Mouse (Mus musculus) olfactory bulb, adult 2 months (tissue): Measurements from ENCODE around the gene Pax5. TPM values are rescaled to one million over a fixed set of nuclear protein-coding genes. Genes with fewer than 3 reads are reported as not detected.

Experiments
- H3K27ac ChIP-seq: fragments of 200-500 bp; 2 replicates; pipeline ENCODE4 v1.5.1; 2012; ENCODE audit warnings: low read depth, low read length; ENCODE audit not compliant: insufficient read depth
- H3K4me1 ChIP-seq: fragments of 200-500 bp; 2 replicates; pipeline ENCODE4 v1.6.1; 2012; ENCODE audit warnings: low read length; ENCODE audit not compliant: control insufficient read depth, insufficient read depth
- H3K4me3 ChIP-seq: fragments of 200-500 bp; 2 replicates; pipeline ENCODE4 v1.5.1; 2012; ENCODE audit warnings: mild to moderate bottlenecking, low read depth, low read length, moderate library complexity; ENCODE audit not compliant: insufficient read depth
- CTCF ChIP-seq: fragments of 200-500 bp; IDR thresholded peaks from 2 replicates; pipeline ENCODE4 v1.5.1; 2012; ENCODE audit warnings: low read depth, mild to moderate bottlenecking, low read length, moderate library complexity; ENCODE audit not compliant: insufficient read depth
- POLR2A ChIP-seq: fragments of 200-500 bp; IDR thresholded peaks from 2 replicates; pipeline ENCODE4 v1.6.1; 2012; ENCODE audit warnings: mild to moderate bottlenecking, low read depth, low read length, moderate library complexity; ENCODE audit not compliant: insufficient read depth
- WGBS: fragments of 180-500 bp; shearing (Covaris S2); methylation state at CpG from one replicate; pipeline ENCODE4 v1.1.7; 2018; 5-methylcytosine and 5-hydroxymethylcytosine counted together
- polyA plus RNA-seq: library from polyadenylated mRNA; stranded (reverse); fragments of >200 nt; gene quantifications from 2 replicates; pipeline ENCODE4 v1.2.4, GENCODE M21; 2012; ENCODE audit warnings: low replicate concordance; ENCODE audit not compliant: missing spikeins, insufficient read depth, insufficient read length

The Pax5 gene
- polyA plus RNA-seq, 1 experiment = not detected

DNA sequence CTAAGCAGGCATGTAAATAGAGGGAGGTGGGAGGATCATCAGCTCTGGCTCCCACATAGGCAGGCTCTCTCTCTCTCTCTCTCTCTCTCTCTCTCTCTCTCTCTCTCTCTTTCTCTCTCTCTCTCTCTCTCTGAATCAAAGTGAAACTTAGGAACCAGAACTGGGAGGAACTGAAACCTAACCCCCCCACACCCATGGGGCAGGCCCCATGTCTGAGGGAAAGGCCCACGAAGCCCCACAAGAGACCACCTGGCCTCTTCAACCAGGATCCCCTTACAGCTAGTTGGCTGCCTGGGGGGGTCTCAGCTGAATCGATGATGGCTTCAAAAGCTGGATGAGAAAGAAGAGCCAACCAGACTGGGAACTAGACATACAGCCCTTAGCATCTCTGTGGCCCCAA is 39.3 kb downstream of the Pax5 start:
- H3K4me1 ChIP-seq = no peaks in the 10 kb centered on the region
- TF ChIP-seq POLR2A = no peak
- TF ChIP-seq CTCF = no peak
- WGBS = 79% methylated on average over 2 of the region's 2 CpGs
- no peak overlapping the region for H3K27ac ChIP-seq
- no peak overlapping the region for H3K4me3 ChIP-seq

DNA sequence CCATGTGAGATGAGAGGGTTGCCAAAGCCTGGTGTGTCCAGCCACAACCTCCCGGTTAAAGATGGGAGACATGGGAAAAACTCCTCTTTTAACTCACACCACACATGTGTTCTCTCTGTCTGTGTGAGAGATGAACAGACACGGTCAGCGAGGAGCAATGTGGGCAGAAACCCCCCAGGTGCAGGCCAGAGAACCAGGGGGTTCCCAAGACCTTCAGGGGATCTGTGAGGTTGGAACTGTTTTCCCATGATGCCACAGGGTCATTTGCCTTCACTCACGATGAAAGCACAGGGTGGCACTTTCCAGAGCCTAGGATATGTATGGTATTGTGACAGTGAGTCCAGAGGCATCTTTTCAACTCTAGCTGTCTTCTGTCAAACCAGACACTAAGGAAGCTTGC is 39.9 kb downstream of the Pax5 start:
- 88% methylated on average over 4 of the region's 4 CpGs for WGBS
- TF ChIP-seq POLR2A (no peak), CTCF (no peak)
- H3K4me3 ChIP-seq = no peak overlapping the region
- H3K4me1 ChIP-seq = no peaks in the 10 kb centered on the region
- no peak overlapping the region for H3K27ac ChIP-seq

DNA sequence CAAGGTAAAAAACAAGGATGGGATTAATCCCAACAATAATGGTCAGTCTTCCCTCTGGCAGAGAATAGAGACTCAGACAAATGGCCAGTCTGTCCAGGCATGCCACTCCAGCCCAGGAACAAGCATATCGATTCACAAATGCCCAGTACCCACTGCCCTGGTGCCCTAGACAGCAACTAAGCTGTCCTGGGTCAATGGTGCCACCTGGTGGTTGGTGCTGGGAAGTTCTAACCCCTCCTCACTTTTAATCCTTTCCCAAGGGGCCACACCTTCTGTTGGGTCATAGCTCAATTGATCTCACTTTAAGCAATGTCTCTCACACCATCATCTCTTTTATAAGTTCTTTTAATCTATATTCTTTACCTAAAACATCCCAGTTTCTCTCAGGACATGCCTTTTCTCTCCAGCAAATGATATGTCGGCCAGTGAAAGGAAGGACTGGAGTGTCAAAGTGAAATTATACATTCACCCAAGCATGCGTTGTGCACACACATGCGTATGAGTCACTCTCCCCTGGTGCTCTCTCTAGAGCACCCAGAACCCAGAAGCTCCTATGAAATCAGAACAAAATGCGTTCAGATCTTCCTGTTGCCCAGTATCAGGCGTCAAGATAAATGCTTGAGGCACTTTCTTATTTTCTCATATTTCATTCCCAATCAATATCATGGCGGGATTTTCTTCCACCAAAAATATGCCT is 40.7 kb downstream of the Pax5 start:
- Histone ChIP-seq H3K4me3 (no peak overlapping the region), H3K4me1 (no peaks in the 10 kb centered on the region), H3K27ac (no peak overlapping the region)
- 79% methylated on average over 7 of the region's 7 CpGs for WGBS
- TF ChIP-seq CTCF (no peak), POLR2A (no peak)

DNA sequence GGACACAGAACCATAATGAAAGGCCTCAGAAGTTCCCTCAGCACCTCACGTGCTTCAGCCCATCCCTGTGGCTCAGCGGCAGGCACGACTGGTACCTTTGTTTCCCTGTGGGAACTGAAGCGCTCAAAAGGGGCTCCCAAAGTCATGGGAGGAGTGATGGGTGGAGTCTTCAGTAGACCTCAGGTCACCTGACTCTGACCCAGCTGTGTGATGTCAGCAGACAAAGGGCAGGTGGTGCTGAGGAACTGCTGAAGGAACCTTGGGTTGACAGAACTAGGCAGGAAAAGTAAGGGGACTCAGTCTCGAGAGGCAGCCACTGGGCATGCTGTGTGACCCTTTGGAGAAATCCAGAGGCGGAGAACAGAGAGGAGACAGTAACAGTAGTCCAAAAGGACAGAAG is 41.7 kb downstream of the Pax5 start:
- Histone ChIP-seq H3K27ac (no peak overlapping the region), H3K4me1 (peaks cover 3% of the 10 kb centered on the region; the same call in 1 of the 2 replicates), H3K4me3 (no peak overlapping the region)
- no peak for TF ChIP-seq POLR2A
- TF ChIP-seq CTCF = no peak
- 89% methylated on average over 6 of the region's 6 CpGs for WGBS

DNA sequence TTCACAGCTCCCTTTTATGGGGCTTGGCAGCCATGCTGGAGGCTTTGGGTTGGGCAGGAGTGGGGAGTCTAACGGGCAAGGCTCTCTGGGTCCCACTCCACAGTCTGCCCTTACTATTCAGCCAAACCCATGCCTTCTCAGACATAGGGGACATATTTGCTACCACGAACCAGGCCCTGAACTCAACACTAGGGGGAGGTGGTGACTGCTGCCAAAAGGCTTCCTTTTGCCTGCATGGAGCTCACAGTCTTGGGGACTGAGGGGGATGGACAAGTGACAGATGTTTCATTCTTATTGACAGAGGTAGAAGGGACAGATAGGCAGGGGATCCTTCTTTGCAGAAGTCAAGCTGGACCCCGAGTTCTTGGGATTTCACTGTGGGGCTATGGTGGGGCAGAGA is 42.1 kb downstream of the Pax5 start:
- H3K27ac ChIP-seq = no peak overlapping the region
- H3K4me3 ChIP-seq = no peak overlapping the region
- TF ChIP-seq CTCF = no peak
- no peak for TF ChIP-seq POLR2A
- 79% methylated on average over 3 of the region's 3 CpGs for WGBS
- peaks cover 3% of the 10 kb centered on the region; the same call in 1 of the 2 replicates for H3K4me1 ChIP-seq

DNA sequence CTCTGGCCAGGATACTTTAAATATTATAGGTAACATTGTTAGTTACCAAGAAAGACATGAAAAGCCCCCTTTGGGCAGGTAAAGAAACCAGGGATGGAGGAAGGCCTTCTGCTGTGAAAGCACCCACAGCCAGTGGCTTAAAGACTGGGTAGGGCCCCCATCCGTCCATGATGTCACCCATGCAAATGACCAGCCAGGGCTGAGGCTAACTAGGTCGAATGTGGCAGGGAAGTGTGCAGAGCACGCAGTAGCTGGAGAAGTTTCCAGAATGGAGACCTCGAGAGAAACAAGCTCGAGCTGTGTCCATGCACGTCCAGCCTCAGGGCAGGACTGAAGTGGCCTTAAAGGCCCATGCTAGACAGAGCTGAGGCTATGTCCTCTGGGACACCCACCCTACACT is 42.9 kb downstream of the Pax5 start:
- Histone ChIP-seq H3K27ac (no peak overlapping the region), H3K4me1 (peaks cover 3% of the 10 kb centered on the region; the same call in 1 of the 2 replicates), H3K4me3 (no peak overlapping the region)
- no peak for TF ChIP-seq POLR2A
- no peak for TF ChIP-seq CTCF
- WGBS = 83% methylated on average over 6 of the region's 6 CpGs

DNA sequence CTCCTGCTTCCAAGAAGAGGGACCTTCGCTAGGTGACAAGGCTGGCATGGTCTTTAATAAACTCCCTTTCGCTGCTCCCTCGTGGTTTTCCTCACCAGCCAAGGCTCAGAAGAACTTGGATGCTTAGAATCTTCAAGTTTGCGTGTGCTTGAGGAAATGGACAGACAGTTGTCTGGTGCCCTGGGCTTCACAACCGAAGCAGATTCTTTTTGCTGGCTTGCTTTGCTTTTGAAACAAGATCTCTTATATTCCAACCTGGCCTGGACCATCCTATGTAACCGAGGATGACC is 45.6 kb downstream of the Pax5 start:
- WGBS = 50% methylated on average over 6 of the region's 6 CpGs
- Histone ChIP-seq H3K27ac (no peak overlapping the region), H3K4me1 (peaks cover 3% of the 10 kb centered on the region; the same call in 1 of the 2 replicates), H3K4me3 (peak overlapping the region; percentile 46; the same call in 1 of the 2 replicates)
- TF ChIP-seq CTCF (no peak), POLR2A (no peak)

DNA sequence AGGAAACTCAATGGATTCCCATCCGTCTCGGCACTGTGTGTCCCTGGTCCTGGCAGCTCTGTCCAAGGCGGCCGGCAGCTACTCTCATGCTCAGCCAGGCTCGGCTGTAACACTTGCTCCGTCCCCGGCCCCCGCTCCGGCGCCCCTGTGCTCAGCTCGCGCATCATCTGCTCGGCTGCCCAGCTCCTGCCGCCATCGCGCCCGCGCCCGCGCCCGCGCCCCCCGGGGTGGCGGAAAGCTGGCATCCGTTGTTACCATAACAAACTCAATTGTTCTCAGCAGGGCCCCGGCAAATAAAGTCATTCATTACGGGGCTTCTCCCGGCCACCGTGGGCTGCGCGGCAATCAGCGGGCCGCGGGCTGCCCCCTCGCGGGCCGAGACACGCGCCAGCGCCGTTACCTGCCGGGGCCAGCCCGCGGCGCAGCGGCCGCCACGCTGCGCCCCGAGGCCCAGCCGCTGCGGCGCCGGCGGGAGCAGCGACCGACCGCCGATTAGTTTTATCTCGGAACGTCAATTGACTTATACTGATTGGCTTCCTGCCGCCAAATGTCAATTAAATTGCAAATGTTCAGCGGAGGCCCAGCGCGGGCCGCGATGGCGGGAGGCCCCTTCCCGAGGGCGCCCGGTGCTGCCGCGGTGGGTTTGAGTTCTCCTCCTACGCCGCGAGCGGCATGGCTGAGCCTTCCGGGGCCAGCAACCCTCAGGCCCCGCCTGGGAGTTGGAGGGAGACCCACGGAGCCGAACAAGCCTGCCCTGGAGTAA is 46.1 kb downstream of the Pax5 start:
- 2% methylated on average over 81 of the region's 81 CpGs for WGBS
- H3K27ac ChIP-seq = no peak overlapping the region
- peak overlapping the region; percentile 46 for H3K4me3 ChIP-seq
- peaks cover 3% of the 10 kb centered on the region; the same call in 1 of the 2 replicates for H3K4me1 ChIP-seq
- TF ChIP-seq CTCF (no peak), POLR2A (no peak)

DNA sequence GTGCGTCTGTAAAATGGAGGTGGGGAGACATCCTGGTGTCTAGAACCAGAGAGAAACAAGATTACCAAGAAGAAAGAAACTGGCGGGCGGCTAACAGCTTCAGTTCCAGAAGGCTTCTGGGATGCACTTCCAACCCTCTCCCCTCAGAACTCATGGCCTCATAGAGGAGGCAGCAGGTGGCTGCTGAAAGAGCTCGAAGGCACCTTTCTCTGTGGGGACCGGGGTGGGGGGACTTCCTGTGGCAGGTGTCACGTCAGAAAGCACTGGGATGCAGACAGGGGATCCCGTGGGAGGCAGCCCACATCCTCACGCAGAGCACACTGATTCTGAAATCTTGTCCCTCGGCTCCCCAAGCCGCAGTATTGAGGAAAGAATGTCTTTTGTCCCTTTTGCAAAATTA is 46.8 kb downstream of the Pax5 start:
- Histone ChIP-seq H3K27ac (no peak overlapping the region), H3K4me1 (peaks cover 3% of the 10 kb centered on the region; the same call in 1 of the 2 replicates), H3K4me3 (no peak overlapping the region)
- 46% methylated on average over 10 of the region's 10 CpGs for WGBS
- TF ChIP-seq CTCF (no peak), POLR2A (no peak)
